Mouse (Mus musculus) left cerebral cortex, postnatal 10 days (tissue): ENCODE results near the gene Pwp1. TPM values are rescaled to one million over a fixed set of nuclear protein-coding genes. Genes with fewer than 3 reads are reported as not detected.

Experiments
- DNase-seq, 2 experiments: peaks; one replicate each; pipeline ENCODE4 v3.0.0; 2021 to 2022; ENCODE audit warnings: low spot score in 2 of 2, mixed read lengths in 1 of 2; ENCODE audit errors: extremely low spot score in 1 of 2
- intact Hi-C: fragments of 180-260 bp; cut with DNase I; formaldehyde crosslinking; loops from one replicate; pipeline ENCODE4 v1.15.1; 2025
- total RNA-seq, 2 experiments: library from RNA; stranded (reverse); gene quantifications; 2 replicates each; pipeline ENCODE4 v1.2.3; 2021

Gene Pwp1
- total RNA-seq, 2 experiments from 2014 or later, result 20.0 to 20.6 TPM

GRCm38 (mm10) chr10:85936280-85936965, 107.1 kb downstream of the Pwp1 start:
- no peak for DNase-seq
- intact Hi-C loops, result no loop called here

Other genes starting within 250 kb of the Pwp1 start
- 10 to 100 TPM; 33.8 to 38.8 TPM for gene Prdm4, start 87.6 kb downstream of the Pwp1 start, total RNA-seq
- under 1 TPM; 0.22 to 0.26 TPM for gene Ascl4, start 98.2 kb downstream of the Pwp1 start, total RNA-seq
- gene Rtcb, start 128.3 kb downstream of the Pwp1 start, total RNA-seq, result 100 to 1,000 TPM; 105 TPM
- gene Bpifc, start 182.4 kb downstream of the Pwp1 start, total RNA-seq, result not detected
- 10 to 100 TPM; 17.7 to 23.8 TPM for gene Fbxo7, start 192.5 kb downstream of the Pwp1 start, total RNA-seq